Mouse (Mus musculus): Measurements from ENCODE around the gene Sec61b.

Sec61b gene

GRCm38 (mm10) chr4:47491243-47491642, 16.8 kb downstream of the Sec61b start:
- no peak for DNase-seq

GRCm38 (mm10) chr4:47492311-47493086, 18.0 kb downstream of the Sec61b start:
- DNase-seq, result no peak

GRCm38 (mm10) chr4:47493456-47493855, 19.0 kb downstream of the Sec61b start:
- no peak for DNase-seq

GRCm38 (mm10) chr4:47494137-47494536, 19.7 kb downstream of the Sec61b start:
- DNase-seq, result no peak

GRCm38 (mm10) chr4:47494686-47495085, 20.2 kb downstream of the Sec61b start:
- no peak for DNase-seq

GRCm38 (mm10) chr4:47497811-47498385, 23.4 kb downstream of the Sec61b start:
- no peak for DNase-seq

GRCm38 (mm10) chr4:47499121-47499545, 24.7 kb downstream of the Sec61b start:
- DNase-seq, result no peak

DNA sequence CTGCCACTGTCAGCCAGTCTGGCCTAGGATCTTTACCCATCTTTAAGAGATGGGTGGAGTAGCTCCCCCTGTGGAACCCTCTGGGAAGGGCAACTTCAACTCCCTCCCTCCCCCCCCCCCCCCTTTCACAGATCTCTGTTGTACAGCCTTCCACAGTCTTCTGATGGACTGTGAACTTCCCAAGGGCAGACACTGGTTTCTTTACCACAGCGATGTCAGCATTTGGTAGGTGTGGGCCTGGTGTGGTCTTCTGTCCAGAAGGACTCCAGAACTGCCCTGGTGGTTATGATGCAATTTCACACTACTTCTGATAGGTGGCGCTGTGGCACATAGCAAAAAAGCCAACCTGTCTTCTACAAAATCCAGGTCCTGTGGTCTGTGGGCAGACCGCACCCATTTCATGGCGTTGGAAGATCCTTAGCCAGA, 28.1 kb downstream of the Sec61b start:
- DNase-seq, result peak; percentile 38

- DNase-seq, result no peak
Observed at GRCm38 (mm10) chr4:47503045-47503444, 28.6 kb downstream of the Sec61b start.

DNA sequence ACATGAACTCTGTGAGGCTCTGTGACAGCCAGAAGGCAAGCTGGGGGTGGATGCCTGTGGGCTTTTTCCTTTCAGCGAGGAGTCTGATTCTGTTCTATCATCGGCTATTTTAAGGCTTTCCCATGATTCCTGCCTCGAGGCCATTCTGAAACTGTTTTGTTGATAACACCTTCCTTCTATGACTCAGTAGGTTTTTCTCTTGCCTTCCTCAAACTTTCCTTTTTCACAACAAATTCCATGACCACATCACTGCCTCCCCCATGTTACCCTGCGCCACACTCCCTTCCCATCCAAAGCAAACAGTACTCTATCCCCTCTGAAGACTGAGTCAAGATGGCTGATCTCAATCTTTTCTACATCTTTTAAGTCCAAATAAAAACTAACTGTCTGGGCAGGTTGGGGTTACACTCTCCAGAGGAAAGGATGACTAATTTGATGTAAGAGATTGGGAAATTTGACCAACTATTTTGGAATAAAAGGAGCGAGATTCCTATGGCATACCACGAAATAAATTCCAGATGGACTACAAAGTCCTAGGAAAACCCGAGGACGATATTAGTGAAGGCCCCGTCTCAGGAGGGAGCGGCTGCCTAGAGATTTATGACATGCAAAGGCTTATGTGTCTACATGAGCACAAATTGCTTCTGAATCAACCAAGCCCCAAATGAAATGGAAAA, 30.5 kb downstream of the Sec61b start:
- no peak for DNase-seq

DNA sequence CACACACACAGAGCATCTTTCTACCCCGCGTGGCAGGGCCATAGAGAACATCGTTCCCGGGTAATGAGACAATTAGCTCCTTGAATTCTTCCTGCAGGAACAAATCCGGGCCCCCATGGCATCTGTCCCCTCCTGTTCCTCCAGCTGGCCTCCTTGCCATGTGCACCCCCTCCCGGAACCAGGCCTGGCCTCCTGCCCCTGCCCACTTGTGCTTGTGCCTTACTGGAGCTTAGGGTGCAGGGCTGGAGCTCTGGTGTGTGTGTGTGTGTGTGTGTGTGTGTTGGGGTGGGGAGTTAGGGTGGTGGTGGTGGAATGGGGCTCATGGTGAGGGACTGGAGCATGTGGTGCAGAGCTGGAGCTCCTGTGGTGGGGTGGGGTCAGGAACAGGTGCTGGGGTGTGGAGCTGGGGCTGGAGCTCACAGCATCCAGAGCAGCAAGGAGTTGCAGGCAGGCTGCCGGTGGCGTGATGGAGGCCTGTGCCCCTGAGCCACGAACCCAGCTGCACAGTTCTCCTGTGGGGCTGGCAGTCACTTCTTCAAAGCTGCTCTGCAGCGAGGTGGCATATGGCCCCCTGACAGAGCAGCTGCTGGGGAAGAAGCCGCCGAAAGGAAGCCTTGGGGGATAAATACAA, 44.2 kb downstream of the Sec61b start:
- DNase-seq, result no peak

- no peak for DNase-seq
Observed at GRCm38 (mm10) chr4:47520076-47520475, 45.6 kb downstream of the Sec61b start.

DNA sequence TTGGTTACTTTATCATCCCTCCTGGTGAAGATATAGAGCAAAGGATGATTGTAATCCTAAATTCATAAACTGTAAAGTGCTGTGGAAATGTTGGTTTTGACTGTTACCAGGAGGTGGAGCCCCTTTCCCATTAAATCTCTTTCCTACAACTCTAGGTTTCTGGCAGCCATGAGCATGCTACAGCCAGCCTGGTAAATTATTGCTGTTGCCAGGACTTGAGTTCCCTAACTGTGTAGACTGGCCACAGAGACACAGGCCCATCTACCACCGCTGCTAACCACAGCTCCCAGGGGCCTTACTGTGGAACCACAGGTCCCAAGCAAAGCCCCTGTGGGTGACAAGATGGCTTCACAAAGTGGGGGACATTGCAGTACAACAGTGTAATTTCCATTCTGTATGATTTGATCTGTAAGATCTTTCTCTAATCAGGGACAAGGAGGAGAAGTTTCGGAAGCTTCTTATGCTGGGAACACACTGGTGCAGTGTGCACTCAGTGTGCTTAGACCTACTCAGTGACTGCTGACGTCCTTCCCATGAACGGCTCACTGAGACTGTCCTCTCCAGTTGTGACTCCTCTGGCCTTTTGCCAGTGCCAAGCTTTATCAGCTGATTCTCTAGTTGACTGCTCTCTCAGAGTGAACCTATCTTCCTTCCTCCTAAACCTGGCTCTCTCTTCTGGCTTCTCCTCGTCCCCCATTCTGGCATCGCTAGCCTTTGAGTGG, 47.6 kb downstream of the Sec61b start:
- DNase-seq, result peak; percentile 43

GRCm38 (mm10) chr4:47529866-47530265, 55.4 kb downstream of the Sec61b start:
- DNase-seq, result no peak
